Mouse (Mus musculus) right cerebral cortex, postnatal 25 days (tissue): ENCODE results near the gene Olfr437.
"Not testable (repeated sequence)": the region's sequence is repeated elsewhere in the genome, so short reads cannot be mapped to it uniquely, and the experiment has no call there.

Experiments used
- DNase-seq: peaks from one replicate; pipeline ENCODE4 v3.0.0; 2022

Olfr437 gene

DNA sequence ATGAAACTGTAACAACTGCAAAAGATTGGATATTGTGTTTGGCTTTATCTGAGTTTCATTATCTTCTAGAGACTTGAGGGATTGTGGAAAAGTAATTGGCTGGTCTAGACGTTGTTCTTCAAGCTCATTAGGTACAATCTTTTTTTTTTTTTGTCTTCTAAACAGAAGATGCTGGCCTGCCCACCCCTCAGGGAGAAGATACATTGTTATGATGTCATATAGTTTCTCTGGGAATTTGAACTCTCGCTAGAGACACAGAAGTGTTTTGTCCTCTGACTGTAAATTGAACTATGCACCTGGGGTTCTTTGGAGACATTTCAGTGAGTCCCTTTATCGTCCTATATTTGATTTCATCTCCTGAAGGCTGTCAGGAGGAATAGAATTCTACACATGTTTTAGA lies at the start of gene Olfr437:
Gene Olfr437 (plus strand): TSS at position 301 of the 400 bp plus-strand sequence.
- no peak for DNase-seq

DNA sequence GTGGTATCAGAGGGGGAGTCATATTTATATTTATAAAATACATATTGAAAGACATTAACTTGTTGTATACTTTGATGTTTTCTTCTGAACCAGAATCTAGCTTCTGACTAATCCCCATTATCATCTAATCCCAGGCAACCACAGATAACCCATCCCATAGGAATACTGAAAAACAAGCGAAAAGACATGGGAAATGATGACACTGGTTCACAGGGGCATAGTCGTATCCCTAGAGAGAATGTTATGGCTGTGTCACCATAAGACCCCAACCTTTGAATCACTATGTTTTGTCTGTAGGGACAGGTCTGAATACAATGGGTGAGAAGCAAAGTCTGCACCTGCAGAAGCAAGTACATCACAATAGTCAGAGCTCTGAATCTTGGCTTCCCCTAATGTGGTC lies 16.8 kb upstream of the Olfr437 start, which contains the start of gene Olfr237-ps1:
Gene Olfr237-ps1 (plus strand): TSS at position 301 of the 400 bp plus-strand sequence.
- not testable (repeated sequence) for DNase-seq

DNA sequence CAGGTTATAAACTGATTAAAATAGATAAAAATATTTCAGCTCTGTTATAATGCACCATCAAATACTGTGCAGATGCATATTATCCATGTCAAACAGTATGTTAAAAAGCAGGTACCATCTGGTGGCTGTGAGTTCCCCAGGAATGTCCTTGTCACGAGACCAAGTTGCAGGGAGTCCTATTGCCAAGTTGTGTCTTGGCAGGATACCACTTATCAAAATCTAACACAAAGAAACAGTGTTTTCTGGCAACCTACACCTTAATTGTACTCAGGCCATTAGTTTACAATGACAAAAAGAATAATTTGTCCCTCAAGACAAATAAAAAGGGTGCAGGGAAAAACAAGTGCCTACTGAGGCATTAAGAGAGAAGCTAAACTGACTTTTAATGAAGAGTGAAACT lies 3.6 kb upstream of the Olfr437 start:
- no peak for DNase-seq

DNA sequence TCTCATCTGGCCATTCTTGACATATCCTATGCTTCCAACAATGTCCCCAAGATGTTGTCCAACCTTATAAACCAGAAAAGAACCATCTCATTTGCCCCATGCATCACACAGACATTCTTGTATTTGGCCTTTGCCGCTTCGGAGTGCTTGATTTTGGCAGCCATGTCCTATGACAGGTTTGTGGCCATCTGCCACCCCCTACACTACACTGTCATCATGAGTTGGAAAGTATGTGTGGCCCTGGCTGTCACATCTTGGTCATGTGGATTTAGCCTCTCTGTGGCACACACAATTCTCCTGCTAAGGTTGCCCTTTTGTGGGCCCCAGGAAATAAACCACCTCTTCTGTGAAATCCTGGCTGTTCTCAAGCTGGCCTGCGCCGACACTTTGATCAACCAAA lies 4.2 kb downstream of the Olfr437 start:
- DNase-seq: no peak

DNA sequence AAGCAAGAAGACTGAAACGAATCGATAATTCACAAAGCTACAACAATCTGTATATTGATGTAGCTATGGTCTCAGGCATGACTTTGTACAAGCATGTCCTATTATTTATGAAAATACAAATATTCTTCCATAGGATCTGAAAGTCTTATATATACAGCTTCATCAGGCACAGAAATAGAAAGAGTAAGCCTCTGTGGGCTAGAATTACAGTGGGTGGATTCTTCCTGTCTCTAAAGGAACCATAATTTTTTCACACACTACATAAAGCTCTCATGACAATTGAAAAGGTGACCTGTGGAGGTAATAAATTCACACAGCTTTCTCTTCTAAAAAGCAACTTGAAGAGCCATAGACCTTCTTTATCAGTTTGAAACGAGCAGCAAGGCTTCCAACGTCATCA lies 8.8 kb downstream of the Olfr437 start, which contains the start of gene Olfr13:
Gene Olfr13 (plus strand): TSS at position 301 of the 400 bp plus-strand sequence.
- DNase-seq: no peak

DNA sequence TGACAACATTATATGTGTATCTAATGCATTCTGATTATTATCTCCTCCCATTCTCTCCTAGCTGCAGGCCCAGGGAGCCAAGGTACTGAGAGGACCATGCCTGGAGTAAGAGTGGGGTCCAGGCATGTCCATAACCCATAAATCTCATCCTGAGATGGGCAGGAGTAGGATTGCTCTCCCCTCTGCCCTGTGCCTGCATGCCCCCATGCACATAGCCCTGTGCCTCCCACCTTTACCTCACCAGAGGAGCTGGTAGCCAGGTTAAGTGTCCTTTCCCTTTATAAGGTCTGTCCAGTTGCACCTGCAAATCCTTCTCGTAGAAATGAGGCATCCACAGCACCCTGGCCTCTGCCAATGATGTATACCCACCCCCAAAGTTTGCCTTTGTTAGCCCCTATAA lies 15.0 kb downstream of the Olfr437 start:
- DNase-seq: no peak

DNA sequence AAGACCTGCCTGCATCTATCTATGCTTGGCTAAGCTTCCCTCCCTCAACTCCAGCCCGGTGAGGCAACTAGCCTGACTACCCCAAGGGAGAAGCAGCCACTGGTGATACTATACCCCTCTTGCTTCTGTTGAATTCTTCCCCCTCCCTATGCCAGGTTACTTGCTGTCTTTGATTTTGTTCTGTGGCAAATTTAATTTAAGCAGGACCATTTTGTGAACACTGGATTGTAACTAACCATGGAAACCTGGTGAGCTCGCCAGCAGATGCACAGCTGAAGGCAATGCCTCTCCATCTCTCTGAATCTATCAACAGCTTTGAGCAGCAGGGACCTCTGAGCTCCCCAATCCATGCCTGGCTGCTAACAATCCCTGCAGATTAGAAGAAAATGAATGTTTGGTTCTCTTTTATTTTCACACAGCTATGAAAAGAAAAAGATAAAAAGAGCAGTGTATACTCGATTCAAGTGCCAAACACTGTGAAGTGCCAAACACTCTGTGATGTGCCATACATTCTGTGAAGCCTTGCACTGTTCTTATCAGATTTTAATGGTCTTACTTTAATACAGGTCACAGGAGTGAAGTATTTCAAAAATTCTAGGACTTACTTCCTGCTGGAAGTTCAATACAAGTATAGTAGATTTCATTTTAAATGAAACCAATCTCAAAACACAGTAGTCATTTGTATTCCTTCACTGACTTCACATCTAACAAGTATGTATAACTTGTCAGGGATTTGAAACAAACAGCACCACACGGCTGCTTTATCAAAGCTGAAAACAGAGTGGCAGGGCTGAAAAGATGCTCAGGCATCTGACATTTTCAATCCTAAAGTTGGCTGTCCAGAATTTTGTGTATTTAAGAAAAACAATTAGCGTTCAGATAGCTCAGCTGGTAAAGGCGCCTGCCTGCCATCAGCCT lies 15.8 kb downstream of the Olfr437 start:
- no peak for DNase-seq

DNA sequence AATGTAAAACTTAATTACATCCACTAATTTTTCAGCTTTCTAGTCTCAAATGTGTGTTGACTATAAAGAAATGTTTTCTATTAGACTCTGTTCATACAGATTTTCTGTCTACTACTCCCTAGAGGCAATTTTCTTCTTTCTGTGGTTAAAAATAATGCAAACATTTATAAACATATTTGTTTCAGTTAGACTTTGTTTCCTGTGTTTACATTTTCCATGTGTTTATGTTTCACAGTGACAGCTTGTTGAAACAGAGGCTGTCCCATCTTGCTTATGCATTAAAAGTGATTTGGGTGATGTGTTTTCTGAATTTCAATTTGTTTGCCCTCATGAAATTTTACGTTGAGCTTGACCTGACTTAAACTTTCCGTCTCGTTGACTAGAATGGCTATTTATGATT lies 27.9 kb downstream of the Olfr437 start:
- no peak for DNase-seq

DNA sequence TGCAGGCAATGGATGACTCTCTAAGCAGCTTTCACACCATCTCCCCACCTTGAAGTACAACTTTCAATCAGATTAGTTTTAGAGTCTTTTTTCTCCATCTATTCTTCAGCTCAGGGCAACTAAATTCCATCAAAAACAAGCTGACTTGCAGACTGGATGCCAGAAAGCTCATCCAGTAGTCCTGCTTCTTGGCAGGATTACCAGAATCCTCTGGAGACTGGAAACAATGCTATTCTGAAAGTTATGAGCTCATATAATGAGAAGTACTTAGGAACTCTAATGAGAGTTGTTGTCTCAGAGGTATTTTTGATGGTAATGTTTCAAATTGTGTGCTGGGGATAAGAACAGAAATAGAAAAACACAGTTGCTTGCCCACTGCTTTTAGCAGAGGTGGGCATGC lies 33.7 kb downstream of the Olfr437 start, which contains the start of gene Olfr435:
Gene Olfr435 (plus strand): TSS at position 366 of the 400 bp plus-strand sequence.
- DNase-seq: no peak

DNA sequence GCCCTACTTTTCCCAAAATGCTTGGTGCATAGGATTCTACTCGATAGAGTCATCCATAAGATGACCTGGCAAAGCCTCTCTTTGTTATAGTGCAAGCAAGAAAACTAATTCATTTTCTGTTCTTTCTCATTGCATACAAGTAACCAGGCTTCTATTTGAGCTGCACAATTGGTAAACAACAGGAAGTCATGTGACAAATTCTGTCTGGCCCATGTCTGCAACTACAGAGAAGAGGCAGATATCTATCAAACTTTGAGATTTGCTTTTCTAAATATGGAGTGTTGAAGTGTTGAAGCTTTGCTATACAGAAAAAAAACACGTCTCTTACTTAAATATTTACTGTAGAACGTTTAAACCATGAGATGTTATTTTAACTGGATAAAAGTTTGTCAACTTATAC lies 35.0 kb downstream of the Olfr437 start:
- DNase-seq: no peak

DNA sequence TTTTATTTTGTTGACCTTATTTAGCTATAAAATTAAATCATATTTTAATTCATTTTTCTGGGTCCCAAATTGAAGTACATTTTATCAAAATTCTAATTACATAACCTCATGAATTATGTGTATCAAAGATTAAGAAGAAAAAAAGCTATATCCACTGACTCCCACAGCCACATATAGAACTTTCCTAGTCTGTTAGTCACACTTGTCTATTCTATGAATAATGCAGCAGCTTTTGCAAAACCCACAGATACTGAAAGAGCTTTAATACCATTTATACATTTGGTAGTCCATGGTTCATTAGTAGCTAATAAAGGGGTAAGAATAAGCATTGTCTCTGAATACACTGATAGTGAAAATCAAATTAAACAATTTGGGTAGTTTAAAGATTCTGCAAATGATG lies 39.7 kb downstream of the Olfr437 start:
- no peak for DNase-seq

DNA sequence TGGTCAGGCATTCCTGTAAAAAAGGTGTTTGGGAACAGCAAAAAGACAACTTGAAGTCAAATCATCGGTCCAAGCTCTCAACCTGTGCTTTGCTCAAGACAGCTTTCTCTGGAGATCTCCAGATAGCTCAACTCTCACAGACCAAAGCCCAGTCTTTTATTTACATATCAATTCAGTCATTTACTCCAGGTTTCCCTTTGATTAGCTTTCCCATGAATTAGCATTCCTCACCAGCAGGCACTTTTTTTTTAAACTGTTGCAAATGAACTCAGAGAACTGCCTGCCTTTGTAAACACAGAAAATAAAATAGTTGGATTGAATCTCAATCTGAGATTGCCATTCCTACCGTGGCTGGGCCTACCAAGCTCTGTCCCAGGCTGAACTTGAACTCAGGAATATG lies 42.3 kb downstream of the Olfr437 start:
- no peak for DNase-seq

DNA sequence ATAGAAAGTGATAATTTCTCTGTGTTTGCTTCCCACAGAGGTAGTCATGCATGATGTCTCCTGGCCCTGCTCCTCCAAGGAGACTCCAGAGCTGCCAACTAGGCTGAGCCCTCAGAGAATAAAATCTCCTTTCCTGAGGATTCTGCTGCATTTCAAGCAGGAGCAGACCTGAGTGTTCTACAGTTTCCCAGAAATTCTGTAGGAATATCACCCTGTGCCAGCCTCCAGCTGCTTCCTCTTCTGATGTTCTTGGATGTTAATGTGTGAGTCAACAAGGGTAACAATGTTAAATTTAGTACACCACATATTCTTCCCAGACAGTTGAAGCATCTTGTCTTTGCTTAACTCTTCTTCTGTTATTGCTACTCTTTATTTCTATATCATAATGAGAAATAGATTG lies 49.8 kb downstream of the Olfr437 start, which contains the start of gene Olfr434:
Gene Olfr434 (plus strand): TSS at position 149 of the 400 bp plus-strand sequence.
- peak; percentile 19 for DNase-seq
